Mouse (Mus musculus): ENCODE results near the gene Cdyl. TPM values are rescaled to one million over a fixed set of nuclear protein-coding genes. Genes with fewer than 3 reads are reported as not detected.

Cdyl gene
- total RNA-seq, 2 experiments from 2014 or later, result 33.0 to 33.9 TPM

GRCm38 (mm10) chr13:35780714-35781113 is 121.1 kb downstream of the Cdyl start:
- no peak for TF ChIP-seq CTCF (conservative IDR thresholded peaks at IDR 0.05)
- no peak overlapping the region for H3K4me3 ChIP-seq

DNA sequence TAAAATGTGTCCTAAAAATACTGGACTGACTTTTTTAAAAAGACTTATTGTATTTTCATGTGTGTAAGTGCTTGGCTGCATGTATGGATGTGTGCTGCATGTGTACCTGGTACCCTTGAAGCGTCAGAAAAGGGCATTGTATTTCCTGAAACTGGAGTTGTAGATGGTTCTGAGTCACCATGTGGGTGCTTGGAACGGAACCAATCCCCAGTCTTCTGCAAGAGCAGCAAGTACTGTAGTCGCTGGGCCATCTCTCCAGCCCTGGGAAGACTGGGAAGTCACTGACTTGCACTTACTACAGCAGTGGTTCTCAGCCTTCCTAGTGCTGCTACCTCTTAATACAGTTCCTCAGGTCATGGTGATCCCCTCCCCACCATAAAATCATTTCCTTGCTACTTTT is 122.1 kb downstream of the Cdyl start:
- TF ChIP-seq CTCF (conservative IDR thresholded peaks at IDR 0.05), result no peak
- Histone ChIP-seq H3K27ac (no peak overlapping the region), H3K4me3 (no peak overlapping the region)
- DNase-seq (ENCODE audit: low spot score in 2 of 2), result no peak

More at GRCm38 (mm10) chr13:35780714-35781113, 121.1 kb downstream of the Cdyl start:
- no peak for DNase-seq (ENCODE audit: low spot score in 2 of 2)
- H3K27ac ChIP-seq, result no peak overlapping the region

DNA sequence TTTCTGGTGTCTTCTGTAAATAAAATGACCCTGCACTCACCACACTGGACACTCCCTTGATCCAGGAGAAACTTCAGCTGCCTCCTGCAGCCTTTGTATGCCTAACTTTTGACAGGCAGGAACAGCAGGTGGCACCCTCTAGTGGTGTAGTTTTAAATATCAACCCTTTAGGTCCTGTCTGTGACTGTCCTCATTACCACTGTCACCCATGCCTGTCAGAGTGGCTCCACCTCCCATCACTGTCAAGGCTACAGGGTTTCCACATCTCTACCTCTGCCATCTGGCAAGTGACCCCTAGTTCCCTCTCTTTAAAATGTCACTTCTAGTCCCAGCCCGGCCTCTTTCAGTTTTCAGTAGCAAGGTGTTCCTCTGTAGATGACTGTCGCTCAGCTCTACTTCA is 123.3 kb downstream of the Cdyl start:
- peak; percentile 88 for TF ChIP-seq CTCF (conservative IDR thresholded peaks at IDR 0.05)
- Histone ChIP-seq H3K27ac (no peak overlapping the region; the same call in 1 of the 2 replicates), H3K4me3 (no peak overlapping the region)
- peak; percentile 37 to 59 for DNase-seq (ENCODE audit: low spot score in 2 of 2)

- no peak overlapping the region; the same call in 1 of the 2 replicates for H3K27ac ChIP-seq
- TF ChIP-seq CTCF (conservative IDR thresholded peaks at IDR 0.05), result no peak
- DNase-seq (ENCODE audit: low spot score in 2 of 2), result no peak
- no peak overlapping the region for H3K4me3 ChIP-seq
These were observed 123.9 kb downstream of the Cdyl start for GRCm38 (mm10) chr13:35783576-35783975.

DNA sequence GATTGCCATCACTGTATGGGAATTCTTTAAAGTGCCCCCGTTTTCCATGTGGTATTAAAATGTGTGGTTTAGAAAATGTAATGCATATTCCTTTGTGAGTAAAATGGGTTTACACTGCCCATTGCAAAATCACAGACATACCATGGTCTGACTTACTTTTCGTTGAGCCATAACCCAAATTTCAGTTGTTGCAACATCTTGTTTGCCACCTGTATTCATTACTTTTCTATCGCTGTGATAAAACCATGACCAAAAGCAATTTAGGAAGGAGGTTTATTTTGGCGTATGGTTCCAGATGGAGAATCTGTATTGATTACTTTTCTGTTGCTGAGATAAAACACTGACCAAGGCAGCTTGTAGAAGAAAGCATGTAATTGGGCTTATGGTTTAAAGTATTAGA is 124.6 kb downstream of the Cdyl start:
- Histone ChIP-seq H3K27ac (no peak overlapping the region), H3K4me3 (no peak overlapping the region)
- no peak for TF ChIP-seq CTCF (conservative IDR thresholded peaks at IDR 0.05)
- no peak for DNase-seq (ENCODE audit: low spot score in 2 of 2)

GRCm38 (mm10) chr13:35785330-35785939 is 125.8 kb downstream of the Cdyl start:
- no peak for DNase-seq (ENCODE audit: low spot score in 2 of 2)
- Histone ChIP-seq H3K4me3 (no peak overlapping the region), H3K27ac (no peak overlapping the region)
- TF ChIP-seq CTCF (conservative IDR thresholded peaks at IDR 0.05), result no peak

- no peak overlapping the region for H3K4me3 ChIP-seq
- DNase-seq (ENCODE audit: low spot score in 2 of 2), result no peak
- H3K27ac ChIP-seq, result no peak overlapping the region
- TF ChIP-seq CTCF (conservative IDR thresholded peaks at IDR 0.05), result no peak
These were observed 127.2 kb downstream of the Cdyl start for GRCm38 (mm10) chr13:35786726-35787399.

- H3K27ac ChIP-seq, result no peak overlapping the region
- no peak for DNase-seq (ENCODE audit: low spot score in 2 of 2)
- no peak overlapping the region for H3K4me3 ChIP-seq
- TF ChIP-seq CTCF (conservative IDR thresholded peaks at IDR 0.05), result no peak
These were observed 129.9 kb downstream of the Cdyl start for GRCm38 (mm10) chr13:35789577-35789976.

- Histone ChIP-seq H3K4me3 (no peak overlapping the region), H3K27ac (no peak overlapping the region)
- DNase-seq (ENCODE audit: low spot score in 2 of 2), result no peak
- TF ChIP-seq CTCF (conservative IDR thresholded peaks at IDR 0.05), result no peak
These were observed 130.8 kb downstream of the Cdyl start for GRCm38 (mm10) chr13:35790431-35790830.

- no peak for TF ChIP-seq CTCF (conservative IDR thresholded peaks at IDR 0.05)
- no peak overlapping the region for H3K4me3 ChIP-seq
- no peak for DNase-seq (ENCODE audit: low spot score in 2 of 2)
- H3K27ac ChIP-seq, result no peak overlapping the region
These were observed 134.7 kb downstream of the Cdyl start for GRCm38 (mm10) chr13:35794309-35794708.

- no peak overlapping the region for H3K4me3 ChIP-seq
- no peak for DNase-seq (ENCODE audit: low spot score in 2 of 2)
These were observed 135.1 kb downstream of the Cdyl start for GRCm38 (mm10) chr13:35794774-35795173.

DNA sequence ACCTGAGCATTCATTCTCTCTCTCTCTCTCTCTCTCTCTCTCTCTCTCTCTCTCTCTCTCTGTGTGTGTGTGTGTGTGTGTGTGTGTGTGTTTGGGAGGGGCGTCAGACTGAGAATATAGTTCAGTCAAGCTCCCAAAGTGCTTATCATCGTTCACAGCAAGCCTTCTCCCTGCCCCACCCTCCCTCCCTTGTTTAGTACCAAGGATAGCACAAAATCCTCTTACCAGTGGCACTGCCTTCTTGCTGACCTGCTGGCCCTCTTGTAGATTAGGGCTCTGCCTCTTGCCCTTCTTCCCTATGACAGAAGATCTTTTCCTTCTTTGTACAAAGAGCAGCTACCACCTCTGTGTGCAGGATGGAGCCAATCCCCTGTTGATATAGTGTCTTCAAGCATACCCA is 136.3 kb downstream of the Cdyl start:
- no peak for DNase-seq (ENCODE audit: low spot score in 2 of 2)
- H3K27ac ChIP-seq, result no peak overlapping the region
- TF ChIP-seq CTCF (conservative IDR thresholded peaks at IDR 0.05), result no peak
- H3K4me3 ChIP-seq, result no peak overlapping the region

More at GRCm38 (mm10) chr13:35794774-35795173, 135.1 kb downstream of the Cdyl start:
- H3K27ac ChIP-seq, result no peak overlapping the region
- no peak for TF ChIP-seq CTCF (conservative IDR thresholded peaks at IDR 0.05)

GRCm38 (mm10) chr13:35796352-35796751 is 136.7 kb downstream of the Cdyl start:
- Histone ChIP-seq H3K27ac (no peak overlapping the region), H3K4me3 (no peak overlapping the region)
- DNase-seq (ENCODE audit: low spot score in 2 of 2), result no peak
- TF ChIP-seq CTCF (conservative IDR thresholded peaks at IDR 0.05), result no peak

Data from layer of hippocampus, adult 2 months (tissue).